Mouse (Mus musculus): ENCODE measurements around the gene Mylk3. TPM values are rescaled to one million over a fixed set of nuclear protein-coding genes. Genes with fewer than 3 reads are reported as not detected.

Mylk3 gene
- polyA plus RNA-seq (2011; ENCODE audit: insufficient read depth, insufficient read length, low read depth, missing spikeins), result 0.58 TPM in 1 of 2 replicates, not detected in the other

DNA sequence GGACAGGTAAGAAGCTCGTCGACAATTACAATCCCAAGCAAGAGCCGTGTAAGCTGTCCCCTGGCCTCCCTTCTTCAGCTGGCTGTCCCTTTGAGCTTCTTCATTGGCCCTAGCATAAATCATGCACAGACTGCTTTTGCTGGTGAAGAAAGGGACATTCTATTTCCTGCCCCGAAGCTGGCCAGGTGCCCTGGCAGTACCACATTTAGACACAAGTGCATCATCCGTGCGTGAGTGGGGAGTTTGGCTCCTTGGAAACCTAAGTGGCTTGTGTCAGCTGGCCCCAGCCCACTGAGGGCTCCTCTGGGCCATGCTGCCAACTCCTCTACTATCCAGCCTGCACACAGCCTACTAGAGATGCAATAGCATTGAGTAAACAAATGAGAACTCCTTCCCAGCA, at the start of gene Mylk3:
Gene Mylk3, minus strand, starts transcription at position 141 of the 400 bp plus-strand sequence.
- no peak for TF ChIP-seq CTCF (IDR thresholded peaks at IDR 0.05; ENCODE audit: low read depth, low read length)
- TF ChIP-seq POLR2A (IDR thresholded peaks at IDR 0.05; ENCODE audit: insufficient read depth, low read length), result no peak
- TF ChIP-seq EP300 (IDR thresholded peaks at IDR 0.05; ENCODE audit: insufficient read depth, low read depth, low read length), result no peak
- H3K9ac ChIP-seq (ENCODE audit: low read depth, poor library complexity, severe bottlenecking), result no peak within 1 kb of the TSS
- H3K4me1 ChIP-seq (ENCODE audit: control insufficient read depth, insufficient read depth, low read length), result no peaks in the 10 kb centered on the region
- no peaks in the 10 kb centered on the region for H3K27me3 ChIP-seq (ENCODE audit: control insufficient read depth, insufficient read depth, low read length, poor library complexity, severe bottlenecking)
- H3K9me3 ChIP-seq (replicated peaks; ENCODE audit: control insufficient read depth, insufficient read depth, low read length, poor library complexity, severe bottlenecking), result no peaks in the 10 kb centered on the region
- H3K4me3 ChIP-seq (ENCODE audit: low read depth, low read length), result no peak within 1 kb of the TSS
- H3K27ac ChIP-seq (ENCODE audit: insufficient read depth, low read length), result no peak within 1 kb of the TSS
- no peaks in the 10 kb centered on the region for H3K36me3 ChIP-seq (ENCODE audit: control insufficient read depth, insufficient read depth, low read length, poor library complexity, severe bottlenecking)

DNA sequence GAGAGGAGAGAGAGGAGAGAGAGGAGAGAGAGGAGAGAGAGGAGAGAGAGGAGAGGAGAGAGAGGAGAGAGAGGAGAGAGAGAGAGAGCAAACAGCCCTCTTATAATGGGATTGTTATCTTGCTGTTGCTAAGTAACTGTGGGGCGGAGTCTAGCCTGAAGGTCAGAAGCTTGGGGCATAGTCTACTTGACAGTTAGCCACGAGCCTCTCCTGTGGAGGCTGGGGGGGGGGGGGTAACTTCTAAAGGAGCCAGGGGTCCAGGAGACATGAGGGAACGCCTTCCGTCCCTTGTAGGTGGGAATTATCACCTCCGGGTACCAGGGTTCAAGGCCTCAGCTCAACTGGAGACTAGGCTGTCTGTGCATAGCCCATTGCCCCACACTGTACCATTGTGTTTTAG, 49.6 kb upstream of the Mylk3 start:
- H3K4me3 ChIP-seq (ENCODE audit: low read depth, low read length), result no peak overlapping the region
- H3K4me1 ChIP-seq (ENCODE audit: control insufficient read depth, insufficient read depth, low read length), result no peaks in the 10 kb centered on the region
- no peak overlapping the region for H3K27ac ChIP-seq (ENCODE audit: insufficient read depth, low read length)
- peaks cover 2% of the 10 kb centered on the region; the same call in 1 of the 2 replicates for H3K9me3 ChIP-seq (replicated peaks; ENCODE audit: control insufficient read depth, insufficient read depth, low read length, poor library complexity, severe bottlenecking)
- no peaks in the 10 kb centered on the region for H3K36me3 ChIP-seq (ENCODE audit: control insufficient read depth, insufficient read depth, low read length, poor library complexity, severe bottlenecking)
- H3K27me3 ChIP-seq (ENCODE audit: control insufficient read depth, insufficient read depth, low read length, poor library complexity, severe bottlenecking), result no peaks in the 10 kb centered on the region; the same call in none of the 2 replicates
- H3K9ac ChIP-seq (ENCODE audit: low read depth, poor library complexity, severe bottlenecking), result no peak overlapping the region
- TF ChIP-seq EP300 (IDR thresholded peaks at IDR 0.05; ENCODE audit: insufficient read depth, low read depth, low read length), result no peak
- TF ChIP-seq CTCF (IDR thresholded peaks at IDR 0.05; ENCODE audit: low read depth, low read length), result no peak
- no peak for TF ChIP-seq POLR2A (IDR thresholded peaks at IDR 0.05; ENCODE audit: insufficient read depth, low read length)

DNA sequence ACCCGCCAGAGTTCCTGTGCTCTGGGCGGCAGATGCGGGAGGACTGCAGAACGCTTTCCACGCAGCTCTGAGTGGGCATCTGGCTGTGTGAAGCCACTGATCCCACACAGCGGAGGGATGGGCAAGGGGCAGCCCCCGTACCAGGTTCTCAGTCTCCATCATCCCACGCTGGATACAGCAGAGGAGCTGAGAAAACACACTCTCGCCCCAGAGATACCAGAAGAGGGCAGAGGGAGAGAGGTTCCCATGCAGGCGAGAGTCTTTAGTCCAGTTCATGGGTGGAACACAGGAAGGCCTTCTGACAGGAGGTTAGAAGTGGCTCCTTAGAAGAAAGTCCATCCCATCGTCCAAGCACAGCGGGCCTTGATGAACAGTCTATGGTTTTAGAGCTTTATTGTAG, 48.7 kb upstream of the Mylk3 start:
- peak overlapping the region; percentile 74 for H3K4me3 ChIP-seq (ENCODE audit: low read depth, low read length)
- H3K27me3 ChIP-seq (ENCODE audit: control insufficient read depth, insufficient read depth, low read length, poor library complexity, severe bottlenecking), result no peaks in the 10 kb centered on the region; the same call in 1 of the 2 replicates
- H3K9ac ChIP-seq (ENCODE audit: low read depth, poor library complexity, severe bottlenecking), result peak overlapping the region; percentile 70
- no peak overlapping the region for H3K27ac ChIP-seq (ENCODE audit: insufficient read depth, low read length)
- H3K36me3 ChIP-seq (ENCODE audit: control insufficient read depth, insufficient read depth, low read length, poor library complexity, severe bottlenecking), result no peaks in the 10 kb centered on the region
- TF ChIP-seq POLR2A (IDR thresholded peaks at IDR 0.05; ENCODE audit: insufficient read depth, low read length) (no peak), CTCF (IDR thresholded peaks at IDR 0.05; ENCODE audit: low read depth, low read length) (no peak), EP300 (IDR thresholded peaks at IDR 0.05; ENCODE audit: insufficient read depth, low read depth, low read length) (no peak)
- H3K9me3 ChIP-seq (replicated peaks; ENCODE audit: control insufficient read depth, insufficient read depth, low read length, poor library complexity, severe bottlenecking), result no peaks in the 10 kb centered on the region; the same call in 1 of the 2 replicates
- no peaks in the 10 kb centered on the region for H3K4me1 ChIP-seq (ENCODE audit: control insufficient read depth, insufficient read depth, low read length)

- H3K4me3 ChIP-seq (ENCODE audit: low read depth, low read length), result no peak overlapping the region
- H3K27ac ChIP-seq (ENCODE audit: insufficient read depth, low read length), result no peak overlapping the region
- H3K9me3 ChIP-seq (replicated peaks; ENCODE audit: control insufficient read depth, insufficient read depth, low read length, poor library complexity, severe bottlenecking), result no peaks in the 10 kb centered on the region; the same call in 1 of the 2 replicates
- H3K4me1 ChIP-seq (ENCODE audit: control insufficient read depth, insufficient read depth, low read length), result no peaks in the 10 kb centered on the region
- H3K27me3 ChIP-seq (ENCODE audit: control insufficient read depth, insufficient read depth, low read length, poor library complexity, severe bottlenecking), result no peaks in the 10 kb centered on the region; the same call in 1 of the 2 replicates
- TF ChIP-seq POLR2A (IDR thresholded peaks at IDR 0.05; ENCODE audit: insufficient read depth, low read length) (no peak), CTCF (IDR thresholded peaks at IDR 0.05; ENCODE audit: low read depth, low read length) (no peak), EP300 (IDR thresholded peaks at IDR 0.05; ENCODE audit: insufficient read depth, low read depth, low read length) (no peak)
- no peaks in the 10 kb centered on the region for H3K36me3 ChIP-seq (ENCODE audit: control insufficient read depth, insufficient read depth, low read length, poor library complexity, severe bottlenecking)
- H3K9ac ChIP-seq (ENCODE audit: low read depth, poor library complexity, severe bottlenecking), result no peak overlapping the region
Observed at GRCm38 (mm10) chr8:85433017-85433393, 46.9 kb upstream of the Mylk3 start.

- Histone ChIP-seq H3K9ac (ENCODE audit: low read depth, poor library complexity, severe bottlenecking) (peak within 1 kb of the TSS; percentile 97), H3K27ac (ENCODE audit: insufficient read depth, low read length) (peak within 1 kb of the TSS; percentile 72), H3K36me3 (ENCODE audit: control insufficient read depth, insufficient read depth, low read length, poor library complexity, severe bottlenecking) (no peaks in the 10 kb centered on the region), H3K9me3 (replicated peaks; ENCODE audit: control insufficient read depth, insufficient read depth, low read length, poor library complexity, severe bottlenecking) (no peaks in the 10 kb centered on the region; the same call in 1 of the 2 replicates), H3K4me3 (ENCODE audit: low read depth, low read length) (peak within 1 kb of the TSS; percentile 83), H3K27me3 (ENCODE audit: control insufficient read depth, insufficient read depth, low read length, poor library complexity, severe bottlenecking) (no peaks in the 10 kb centered on the region; the same call in 1 of the 2 replicates), H3K4me1 (ENCODE audit: control insufficient read depth, insufficient read depth, low read length) (no peaks in the 10 kb centered on the region)
- TF ChIP-seq POLR2A (IDR thresholded peaks at IDR 0.05; ENCODE audit: insufficient read depth, low read length), result peak; percentile 85
- TF ChIP-seq CTCF (IDR thresholded peaks at IDR 0.05; ENCODE audit: low read depth, low read length), result no peak
- no peak for TF ChIP-seq EP300 (IDR thresholded peaks at IDR 0.05; ENCODE audit: insufficient read depth, low read depth, low read length)
Observed at GRCm38 (mm10) chr8:85432168-85433016, 46.2 kb upstream of the Mylk3 start, which contains the start of gene 4921524J17Rik. Gene 4921524J17Rik, minus strand, starts transcription at chr8:85432833.

Data from ES-Bruce4 (cell line).